11 mouse cellular contexts compared by ENCODE assay signal in genomic region chr13:58443787-58444186, GRCm38 (mm10). TPM values are rescaled to one million over a fixed set of nuclear protein-coding genes. Genes with fewer than 3 reads are reported as not detected.
DNase-seq lines count a peak whose midpoint lies in the region; ATAC-seq and TF ChIP-seq lines count a peak whose summit lies in the region.
"Had no signal": no experiment of that assay in that cellular context is flagged by ENCODE, and none has a peak within 500 bp of the region (broad histone marks: within the 10 kb centered on the region; RNA-seq: fewer than 3 reads in every experiment).

No protein-coding gene starts in this region.

- no peak for TF ChIP-seq POLR2A in lung, adult 2 months (IDR thresholded peaks at IDR 0.05; ENCODE audit: borderline replicate concordance, extremely low read depth, low read depth, low read length)

- no peak for TF ChIP-seq CTCF in lung, adult 2 months (IDR thresholded peaks at IDR 0.05; ENCODE audit: insufficient read depth, low read length)

- H3K4me1 ChIP-seq in lung, adult 2 months (ENCODE audit: control insufficient read depth, insufficient read depth, low read length) = no peaks in the 10 kb centered on the region

- H3K4me3 ChIP-seq in lung, adult 2 months (replicated peaks; ENCODE audit: extremely low read depth, low read depth, low read length) = no peak overlapping the region
- H3K4me3 ChIP-seq: kidney, embryonic 15.5 days; liver, embryonic 15.5 days had no signal

- peak; percentile 38 for ATAC-seq in inflammation-experienced regulatory T-cells, adult 6 months

- DNase-seq in lung, adult 18-20 months = peak; percentile 58 to 60
- no peak for DNase-seq in lung, adult 2 months
- DNase-seq in MEL-GATA-1-ER (ENCODE audit: extremely low read depth, low read depth) = peak; percentile 76
- DNase-seq in spleen, adult 18-20 months = peak; percentile 45 to 73
- DNase-seq in retina, embryonic 14.5 days (ENCODE audit: low spot score) = no peak
- no peak for DNase-seq in embryo, embryonic 11 days
- DNase-seq: adrenal gland, adult 8-10 months; gastrocnemius, postnatal 14 days had no signal

- 21% methylated on average over 7 of the region's 7 CpGs for WGBS in lung, adult 2 months

RNA-seq across cellular contexts. Expression of gene Hnrnpk, which starts 40.6 kb away (rescaled TPM):
- 192 and 290 TPM in 2 replicates for polyA plus RNA-seq in lung, adult 2 months (2012; rRNA removed)
- 1,000 to 10,000 TPM; 1,885 to 2,917 (median 2,228) TPM for polyA plus RNA-seq in inflammation-experienced regulatory T-cells, adult 6 months (2017; shearing (Covaris generic))

RNA-seq across cellular contexts. Expression of gene Rmi1, which starts 41.7 kb away (rescaled TPM):
- 8.7 and 9.7 TPM in 2 replicates for polyA plus RNA-seq in lung, adult 2 months (2012; rRNA removed)
- 10 to 100 TPM; 22.8 to 24.7 (median 23.3) TPM for polyA plus RNA-seq in inflammation-experienced regulatory T-cells, adult 6 months (2017; shearing (Covaris generic))

RNA-seq across cellular contexts. Expression of gene 2210016F16Rik, which starts 58.8 kb away (rescaled TPM):
- polyA plus RNA-seq in lung, adult 2 months (2012; rRNA removed) = 22.1 and 28.9 TPM in 2 replicates
- polyA plus RNA-seq in inflammation-experienced regulatory T-cells, adult 6 months (2017; shearing (Covaris generic)) = 10 to 100 TPM in 2 of 3 experiments, 1 to 10 TPM in 1; 5.5 to 24.5 (median 21.2) TPM

Comparison
In these comparisons a context has a peak if more than half of its experiments do, and no peak if none do; other contexts are left out.
1. DNase-seq: peak in lung, adult 18-20 months (2 of 2), MEL-GATA-1-ER (single experiment) and spleen, adult 18-20 months (2 of 2); none in lung, adult 2 months (single experiment), retina, embryonic 14.5 days (single experiment) and embryo, embryonic 11 days (single experiment).